Mouse (Mus musculus) E14TG2a.4 (cell line): Measurements from ENCODE around the gene Ddx27.
A peak's percentile ranks its signal among the peaks of the same experiment; 100 is the strongest.

ENCODE experiments used
- H3K27me3 ChIP-seq: 2 replicates; pipeline ENCODE4 v1.6.1; 2014; ENCODE audit warnings: low read length, control low read depth; ENCODE audit not compliant: insufficient read depth
- H3K36me3 ChIP-seq: 2 replicates; pipeline ENCODE4 v1.6.1; 2014; ENCODE audit warnings: low read length, control low read depth; ENCODE audit not compliant: insufficient read depth
- H3K4me1 ChIP-seq: replicated peaks from 2 replicates; pipeline ENCODE4 v1.6.1; 2014; ENCODE audit warnings: low read depth, low read length, control low read depth
- H3K4me3 ChIP-seq: replicated peaks from 2 replicates; pipeline ENCODE4 v1.5.1; 2014; ENCODE audit warnings: mild to moderate bottlenecking, low read length
- H3K9me3 ChIP-seq: 2 replicates; pipeline ENCODE4 v1.6.1; 2014; ENCODE audit warnings: low read length, control low read depth
- CTCF ChIP-seq: conservative IDR thresholded peaks from 2 replicates; pipeline ENCODE4 v1.5.1; 2014; ENCODE audit warnings: low read length
- NANOG ChIP-seq: IDR thresholded peaks from 2 replicates; pipeline ENCODE4 v1.6.1; 2014; ENCODE audit warnings: borderline replicate concordance, low read length, mixed read lengths
- POU5F1 ChIP-seq: IDR thresholded peaks from 2 replicates; pipeline ENCODE4 v1.6.1; 2014; ENCODE audit warnings: low read length, borderline replicate concordance

Ddx27 gene

DNA sequence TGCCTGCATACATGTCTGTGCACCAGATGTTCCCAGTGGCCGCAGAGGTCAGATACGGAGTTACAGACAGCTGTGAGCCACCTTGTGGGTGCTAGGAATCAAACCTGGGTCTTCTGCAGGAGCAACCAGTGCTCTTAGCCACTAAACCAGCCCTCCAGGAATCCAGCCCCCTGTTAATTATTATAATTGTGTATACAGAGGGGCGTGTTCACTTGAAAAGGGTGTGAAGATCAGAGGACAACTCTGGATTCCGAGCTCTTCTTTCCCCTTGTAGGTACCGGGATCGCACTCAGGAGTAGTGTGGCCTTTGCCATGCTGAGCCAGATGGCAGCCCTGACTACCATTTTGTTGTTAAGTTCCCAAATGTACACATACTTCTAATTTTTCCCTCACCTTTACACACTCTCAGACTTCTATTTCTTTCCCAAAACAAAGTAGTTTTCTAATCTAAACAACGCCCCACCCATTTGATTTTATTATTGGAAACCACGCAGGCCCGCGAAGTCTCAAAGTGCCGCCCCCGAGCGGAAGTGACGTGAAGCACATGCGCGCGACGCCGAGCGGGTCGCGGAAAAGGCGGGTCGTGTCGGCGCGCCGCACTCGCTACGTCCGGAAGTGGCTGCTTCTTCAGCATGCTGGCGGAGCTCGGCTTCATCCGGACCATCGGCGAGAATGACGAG lies at the start of gene Ddx27:
Ddx27 (plus strand) TSS at position 492 of the 680 bp plus-strand sequence.
- H3K4me3 ChIP-seq = peak within 1 kb of the TSS; percentile 99
- peaks cover 4% of the 10 kb centered on the region; the same call in 1 of the 2 replicates for H3K27me3 ChIP-seq
- TF ChIP-seq NANOG (no peak), CTCF (no peak), POU5F1 (no peak)
- H3K4me1 ChIP-seq = peaks cover 26% of the 10 kb centered on the region
- H3K9me3 ChIP-seq = no peaks in the 10 kb centered on the region
- H3K36me3 ChIP-seq = peaks cover 39% of the 10 kb centered on the region

DNA sequence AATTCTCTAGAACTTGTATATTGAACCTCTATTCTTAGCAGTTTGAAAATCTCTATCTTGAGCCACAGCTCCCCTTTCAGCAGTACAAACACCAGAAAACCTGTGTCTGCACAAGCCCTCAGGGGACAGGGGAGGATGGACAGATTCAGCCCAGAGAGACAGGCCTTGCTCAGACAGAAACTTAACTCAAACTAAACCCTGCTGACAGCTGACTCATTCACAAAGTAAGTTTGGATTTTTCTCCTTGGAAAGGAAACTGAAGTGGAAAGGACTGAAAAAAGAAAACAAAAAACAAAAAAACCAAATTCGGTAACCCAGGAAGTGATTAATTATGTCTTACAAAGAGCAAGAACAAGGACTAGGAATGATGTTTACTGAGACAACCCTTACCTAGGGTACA lies 41.8 kb upstream of the Ddx27 start:
- Histone ChIP-seq H3K4me1 (peaks cover 55% of the 10 kb centered on the region), H3K27me3 (no peaks in the 10 kb centered on the region), H3K9me3 (no peaks in the 10 kb centered on the region), H3K4me3 (no peak overlapping the region), H3K36me3 (no peaks in the 10 kb centered on the region)
- TF ChIP-seq POU5F1 (no peak), CTCF (no peak), NANOG (no peak)

DNA sequence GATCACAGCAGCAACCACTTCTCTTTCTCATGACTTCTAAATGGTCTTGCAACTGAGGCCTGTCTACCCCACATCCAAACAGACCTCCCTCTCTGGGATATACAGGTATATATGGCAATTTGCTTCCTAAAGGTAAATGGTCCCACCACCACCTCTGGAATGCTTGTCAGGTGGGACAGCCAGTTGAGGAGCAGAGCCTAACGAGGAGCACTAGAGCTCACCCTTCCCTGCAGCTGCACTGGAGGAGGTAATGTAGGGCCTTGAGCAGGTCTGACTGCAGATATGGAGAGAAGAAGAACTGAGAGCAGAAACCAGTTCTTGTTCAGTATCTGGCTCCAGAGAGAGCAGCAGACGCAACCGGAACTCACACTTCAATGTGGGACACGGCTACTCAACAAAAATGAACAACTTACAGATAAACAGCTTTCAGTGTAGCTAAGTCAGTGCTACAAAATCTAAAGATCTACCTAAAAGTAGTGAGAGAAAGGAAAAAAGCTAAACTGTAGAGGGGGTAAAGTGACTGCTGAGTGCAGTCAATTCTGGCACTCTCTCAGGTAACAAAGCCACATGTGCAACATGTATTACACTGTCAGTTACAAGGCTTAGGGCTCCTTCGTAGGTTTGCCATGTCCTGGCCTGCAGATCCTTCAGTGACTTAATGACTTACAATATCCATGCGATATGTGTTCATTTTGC lies 40.7 kb upstream of the Ddx27 start:
- Histone ChIP-seq H3K27me3 (no peaks in the 10 kb centered on the region), H3K36me3 (no peaks in the 10 kb centered on the region)
- no peak for TF ChIP-seq NANOG
- TF ChIP-seq POU5F1 = no peak
- TF ChIP-seq CTCF = no peak

DNA sequence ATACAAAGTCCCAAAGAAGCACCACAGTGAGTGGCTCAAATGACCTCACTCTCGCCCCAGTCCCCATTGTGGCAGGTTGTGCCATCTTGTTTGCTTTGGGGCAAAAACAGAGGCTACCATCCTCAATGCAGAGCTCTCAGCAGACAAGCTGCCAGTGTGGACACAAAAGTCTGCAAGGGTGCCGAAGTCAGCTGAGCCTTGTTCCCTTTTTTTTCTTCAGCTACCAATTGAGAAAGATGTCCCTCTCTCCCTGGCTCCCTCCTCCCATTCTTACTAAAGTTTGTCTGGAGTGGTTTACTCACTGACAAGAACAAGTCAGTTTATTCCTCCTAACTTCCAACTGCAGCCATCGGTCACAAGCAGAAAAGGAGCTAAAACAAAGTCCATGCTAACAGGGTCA lies 38.6 kb upstream of the Ddx27 start:
- Histone ChIP-seq H3K36me3 (no peaks in the 10 kb centered on the region), H3K27me3 (no peaks in the 10 kb centered on the region), H3K9me3 (no peaks in the 10 kb centered on the region), H3K4me1 (peaks cover 38% of the 10 kb centered on the region), H3K4me3 (no peak overlapping the region)
- TF ChIP-seq NANOG (no peak), CTCF (no peak), POU5F1 (no peak)

More for the DNA sequence above, 40.7 kb upstream of the Ddx27 start:
- H3K4me1 ChIP-seq = peaks cover 48% of the 10 kb centered on the region
- H3K4me3 ChIP-seq = no peak overlapping the region
- H3K9me3 ChIP-seq = no peaks in the 10 kb centered on the region

DNA sequence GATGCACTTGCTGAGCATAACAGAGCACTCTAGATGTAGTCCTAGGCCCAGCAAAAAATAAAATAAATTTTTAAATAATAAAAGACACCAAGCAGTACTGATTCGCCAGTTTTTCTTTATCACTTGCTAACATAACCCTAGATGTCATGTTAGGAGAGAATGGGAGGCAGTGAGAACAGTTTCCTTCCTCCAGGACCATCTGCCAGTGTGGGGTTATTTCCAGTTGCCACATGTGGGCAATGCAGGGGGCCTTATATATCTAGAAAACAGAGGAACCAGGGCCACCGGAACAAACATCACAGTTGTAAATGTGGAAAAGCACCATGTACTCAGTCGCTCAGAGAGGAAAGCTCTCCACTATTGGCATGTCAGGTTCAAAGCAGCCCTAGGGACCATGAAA lies 37.5 kb upstream of the Ddx27 start:
- TF ChIP-seq NANOG (no peak), CTCF (no peak), POU5F1 (no peak)
- Histone ChIP-seq H3K9me3 (no peaks in the 10 kb centered on the region), H3K4me1 (peaks cover 27% of the 10 kb centered on the region), H3K36me3 (no peaks in the 10 kb centered on the region), H3K4me3 (no peak overlapping the region), H3K27me3 (no peaks in the 10 kb centered on the region)

DNA sequence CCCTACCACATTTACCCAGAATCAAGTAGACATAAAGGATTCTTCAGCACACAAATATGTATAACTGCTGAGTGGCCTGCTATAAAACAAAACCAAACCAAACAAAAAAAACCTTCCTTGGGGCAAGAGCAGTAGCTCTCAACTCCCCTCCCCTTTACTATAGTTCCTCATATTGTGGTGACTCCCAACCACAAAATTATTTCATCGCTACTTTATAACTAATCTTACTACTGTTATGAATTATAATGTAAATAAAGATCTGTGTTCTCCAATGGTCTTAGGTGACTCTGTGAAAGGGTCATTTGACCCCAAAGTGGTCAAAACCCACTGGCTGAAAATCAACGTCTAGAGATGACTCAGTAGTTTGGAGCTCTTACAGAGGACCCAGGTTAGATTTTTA lies 34.8 kb upstream of the Ddx27 start:
- H3K9me3 ChIP-seq = no peaks in the 10 kb centered on the region
- peaks cover 18% of the 10 kb centered on the region for H3K4me1 ChIP-seq
- H3K4me3 ChIP-seq = no peak overlapping the region
- TF ChIP-seq NANOG (no peak), CTCF (no peak), POU5F1 (no peak)
- H3K27me3 ChIP-seq = no peaks in the 10 kb centered on the region
- H3K36me3 ChIP-seq = no peaks in the 10 kb centered on the region

DNA sequence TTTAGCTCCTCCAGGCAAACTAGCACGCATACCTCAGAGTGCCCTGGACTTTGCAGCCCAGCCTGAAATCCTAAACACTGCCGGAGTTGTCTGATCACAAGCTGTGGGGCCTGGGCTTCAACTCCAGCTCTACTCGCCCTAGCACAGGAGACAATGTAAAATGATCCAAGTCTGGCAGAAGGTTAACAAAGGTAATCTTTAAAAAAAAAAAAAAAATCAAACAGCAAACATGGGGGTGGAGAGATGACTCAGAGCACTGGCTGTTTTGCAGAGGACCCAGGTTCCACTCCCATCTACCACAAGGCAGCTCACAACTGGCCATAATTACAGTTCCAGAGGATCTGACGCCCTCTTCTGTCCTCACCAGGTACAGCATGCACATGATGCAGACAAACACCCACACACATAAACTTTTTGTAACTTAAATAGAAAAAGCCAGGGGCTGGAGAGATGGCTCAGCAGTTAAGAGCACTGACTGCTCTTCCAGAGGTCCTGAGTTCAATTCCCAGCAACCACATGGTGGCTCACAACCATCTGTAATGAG lies 31.6 kb upstream of the Ddx27 start:
- TF ChIP-seq POU5F1 (no peak), CTCF (peak; percentile 46)
- H3K4me1 ChIP-seq = peaks cover 10% of the 10 kb centered on the region
- no peaks in the 10 kb centered on the region for H3K36me3 ChIP-seq
- H3K27me3 ChIP-seq = no peaks in the 10 kb centered on the region
- no peak overlapping the region for H3K4me3 ChIP-seq
- no peaks in the 10 kb centered on the region for H3K9me3 ChIP-seq

DNA sequence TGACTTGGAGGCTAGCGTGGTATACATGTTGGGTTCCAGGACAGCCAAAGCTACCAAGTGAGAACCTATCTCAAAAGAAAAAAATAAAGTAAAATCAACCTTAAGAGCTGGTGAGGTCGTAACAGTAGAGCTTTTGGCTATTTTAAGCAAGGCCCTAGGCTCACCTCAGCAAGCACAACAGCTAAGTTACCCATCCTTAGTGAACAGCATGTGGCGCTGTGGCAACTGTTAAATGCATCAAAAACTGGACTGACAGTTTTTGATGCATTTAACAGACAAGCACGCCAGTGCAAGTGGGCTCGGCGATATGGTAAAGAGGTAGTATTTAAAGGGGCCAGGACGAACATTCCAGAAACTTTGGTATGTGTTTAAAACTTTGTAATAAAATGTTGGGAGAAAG lies 24.1 kb upstream of the Ddx27 start:
- peaks cover 5% of the 10 kb centered on the region; the same call in 1 of the 2 replicates for H3K27me3 ChIP-seq
- no peaks in the 10 kb centered on the region for H3K9me3 ChIP-seq
- TF ChIP-seq POU5F1 (no peak), CTCF (0 out of 2 replicates have a peak, but pooled peaks have one; percentile 8)
- no peak overlapping the region for H3K4me3 ChIP-seq
- H3K4me1 ChIP-seq = peaks cover 17% of the 10 kb centered on the region
- H3K36me3 ChIP-seq = no peaks in the 10 kb centered on the region

DNA sequence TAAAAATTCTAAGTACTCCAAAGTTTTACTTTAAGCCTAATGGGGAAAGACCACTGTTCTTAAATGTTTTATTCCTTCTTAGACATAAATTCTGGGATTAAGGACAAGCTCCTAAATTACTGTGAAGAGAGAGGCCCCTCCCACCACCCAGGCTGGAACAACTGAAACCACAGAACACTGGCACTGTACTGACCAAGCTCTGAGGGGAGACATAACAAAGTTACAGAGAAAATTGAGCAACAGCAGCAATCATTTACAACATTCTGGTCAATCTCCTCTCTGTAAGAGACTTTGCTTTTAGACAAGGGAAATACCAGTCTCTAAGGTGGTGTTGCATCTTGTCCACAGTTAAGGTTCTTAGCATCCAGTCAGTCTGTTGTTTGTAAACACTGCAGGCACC lies 23.0 kb upstream of the Ddx27 start:
- TF ChIP-seq NANOG = no peak
- no peak for TF ChIP-seq POU5F1
- no peak for TF ChIP-seq CTCF
- Histone ChIP-seq H3K9me3 (no peaks in the 10 kb centered on the region), H3K4me3 (no peak overlapping the region), H3K27me3 (peaks cover 5% of the 10 kb centered on the region; the same call in 1 of the 2 replicates), H3K36me3 (no peaks in the 10 kb centered on the region), H3K4me1 (peaks cover 23% of the 10 kb centered on the region)
